Mouse (Mus musculus) lung, embryonic 14.5 days (tissue): ENCODE measurements around the gene 4930524J08Rik. TPM values are rescaled to one million over a fixed set of nuclear protein-coding genes. Genes with fewer than 3 reads are reported as not detected.

Source experiments
- ATAC-seq: fragments of 200-750 bp; cut with Nextera tagmentation; 2 replicates; pipeline ENCODE4 v1.8.0; 2017; ENCODE audit warnings: mild to moderate bottlenecking, moderate TSS enrichment, moderate library complexity; ENCODE audit not compliant: insufficient read depth
- DNase-seq: peaks from one replicate; pipeline ENCODE4 v3.0.0-alpha.2; 2015
- H3K27ac ChIP-seq: fragments of 300-500 bp; sonication (generic); 2 replicates; pipeline ENCODE4 v1.5.1; 2014; ENCODE audit warnings: low read depth, mild to moderate bottlenecking, moderate library complexity
- H3K27me3 ChIP-seq: fragments of 300-500 bp; sonication (generic); 2 replicates; pipeline ENCODE4 v1.6.1; 2014; ENCODE audit warnings: low read length, control low read depth; ENCODE audit not compliant: insufficient read depth
- H3K36me3 ChIP-seq: fragments of 300-500 bp; sonication (generic); 2 replicates; pipeline ENCODE4 v1.6.1; 2014; ENCODE audit warnings: control low read depth; ENCODE audit not compliant: insufficient read depth
- H3K4me1 ChIP-seq: fragments of 300-500 bp; sonication (generic); 2 replicates; pipeline ENCODE4 v1.6.1; 2014; ENCODE audit warnings: antibody characterized with exemption, control low read depth; ENCODE audit not compliant: insufficient read depth
- H3K4me2 ChIP-seq: fragments of 300-500 bp; sonication (generic); 2 replicates; pipeline ENCODE4 v1.6.1; 2014; ENCODE audit warnings: mild to moderate bottlenecking
- H3K4me3 ChIP-seq: fragments of 300-500 bp; sonication (generic); 2 replicates; pipeline ENCODE4 v1.5.1; 2014; ENCODE audit warnings: low read depth, low read length
- H3K9ac ChIP-seq: fragments of 300-500 bp; sonication (generic); 2 replicates; pipeline ENCODE4 v1.6.1; 2014
- H3K9me3 ChIP-seq: fragments of 300-500 bp; sonication (generic); 2 replicates; pipeline ENCODE4 v1.6.1; 2016; ENCODE audit warnings: low read depth, low read length, control low read depth
- CTCF ChIP-seq: IDR thresholded peaks from 2 replicates; pipeline ENCODE4 v1.5.1; 2016; ENCODE audit warnings: antibody characterized with exemption, low read depth
- WGBS: fragments of 180-500 bp; shearing (Covaris S2); extraction: QIAGEN DNeasy Blood & Tissue Kit; methylation state at CpG from one replicate; pipeline ENCODE4 v1.1.7; 2014; 5-methylcytosine and 5-hydroxymethylcytosine counted together
- polyA plus RNA-seq: library from polyadenylated mRNA; unstranded; fragments of >200 nt; fragmentation: Nextera tagmentation; extraction: Ambion mirVana; gene quantifications from 2 replicates; pipeline ENCODE4 v1.2.1, GENCODE M21; 2014

Gene 4930524J08Rik
- polyA plus RNA-seq, 1 experiment from 2014 or later, result 3.0 TPM

DNA sequence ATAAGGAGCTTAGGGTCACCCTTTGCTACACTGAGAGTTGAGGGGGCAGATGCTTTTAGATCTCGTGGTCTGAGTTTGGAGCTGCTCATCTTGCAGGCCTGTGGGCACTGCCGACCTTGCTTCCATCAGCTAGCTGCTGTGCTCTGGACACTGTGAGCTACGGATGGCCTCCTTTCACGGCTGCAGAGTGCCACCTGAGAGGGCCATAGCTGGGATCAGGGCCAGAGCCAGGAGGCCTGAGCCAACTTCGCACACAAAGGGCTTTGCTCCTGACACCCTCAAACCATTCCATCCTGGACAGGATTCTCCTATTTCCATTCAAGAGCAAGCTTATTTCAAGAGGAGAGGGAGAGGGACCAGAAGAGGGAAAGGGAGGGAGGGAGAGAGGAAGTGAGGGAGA, 45.5 kb downstream of the 4930524J08Rik start:
- Histone ChIP-seq H3K4me3 (no peak overlapping the region), H3K9ac (no peak overlapping the region), H3K4me1 (no peaks in the 10 kb centered on the region), H3K27me3 (no peaks in the 10 kb centered on the region), H3K27ac (no peak overlapping the region), H3K9me3 (no peaks in the 10 kb centered on the region), H3K36me3 (no peaks in the 10 kb centered on the region), H3K4me2 (no peak overlapping the region)
- TF ChIP-seq CTCF, result no peak
- WGBS, result 60% methylated on average over 5 of the region's 5 CpGs
- no peak for DNase-seq
- ATAC-seq, result no peak

DNA sequence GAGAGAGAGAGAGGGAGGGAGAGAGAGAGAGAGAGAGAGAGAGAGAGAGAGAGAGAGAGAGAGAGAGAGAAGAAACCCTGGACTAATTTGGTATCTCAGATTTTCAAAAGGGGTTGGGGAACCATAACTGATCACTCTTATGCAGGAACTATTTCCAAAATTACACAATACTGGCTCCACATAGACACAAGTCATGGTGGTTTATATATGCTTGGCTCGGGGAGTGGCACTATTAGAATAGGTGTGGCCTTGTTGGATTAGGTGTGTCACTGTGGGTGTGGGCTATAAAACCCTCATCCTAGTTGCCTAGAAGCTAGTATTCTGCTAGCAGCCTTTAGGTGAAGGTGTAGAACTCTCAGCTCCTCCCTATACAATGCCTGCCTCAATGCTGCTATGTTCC, 46.0 kb downstream of the 4930524J08Rik start:
- no peaks in the 10 kb centered on the region for H3K9me3 ChIP-seq
- no peak overlapping the region for H3K4me3 ChIP-seq
- H3K27ac ChIP-seq, result no peak overlapping the region
- H3K4me2 ChIP-seq, result no peak overlapping the region
- 69% methylated on average over 1 of the region's 1 CpGs for WGBS
- no peaks in the 10 kb centered on the region for H3K36me3 ChIP-seq
- TF ChIP-seq CTCF, result no peak
- H3K27me3 ChIP-seq, result no peaks in the 10 kb centered on the region
- ATAC-seq (no peak), DNase-seq (no peak)
- H3K9ac ChIP-seq, result no peak overlapping the region
- H3K4me1 ChIP-seq, result 0 out of 2 replicates have a peak, but pooled peaks cover 4% of the 10 kb centered on the region

Other genes starting within 250 kb of the 4930524J08Rik start
- gene Rasgef1b, start 250.0 kb upstream of the 4930524J08Rik start, polyA plus RNA-seq, result 15.9 and 17.5 TPM in 2 replicates
- 0.29 TPM in 1 of 2 replicates, not detected in the other for gene Vamp9, start 72.8 kb upstream of the 4930524J08Rik start, polyA plus RNA-seq
- gene Hnrnpd, start 123 bp upstream of the 4930524J08Rik start, polyA plus RNA-seq, result 196 TPM in 2 replicates
- gene Hnrnpdl, start 60.6 kb downstream of the 4930524J08Rik start, polyA plus RNA-seq, result 200 and 204 TPM in 2 replicates
- 47.9 and 50.8 TPM in 2 replicates for gene Enoph1, start 60.9 kb downstream of the 4930524J08Rik start, polyA plus RNA-seq
- 3.3 and 5.0 TPM in 2 replicates for gene Tmem150c, start 180.7 kb downstream of the 4930524J08Rik start, polyA plus RNA-seq